Mouse (Mus musculus) lung, embryonic 15.5 days (tissue): ENCODE measurements around the gene Il31ra. TPM values are rescaled to one million over a fixed set of nuclear protein-coding genes. Genes with fewer than 3 reads are reported as not detected.
"Not testable (repeated sequence)": the region's sequence is repeated elsewhere in the genome, so short reads cannot be mapped to it uniquely, and the experiment has no call there.

ENCODE experiments used
- ATAC-seq: fragments of 200-750 bp; cut with Nextera tagmentation; 2 replicates; pipeline ENCODE4 v1.8.0; 2017; ENCODE audit warnings: moderate number of reproducible peaks, borderline replicate concordance; ENCODE audit not compliant: low FRiP score, low TSS enrichment; ENCODE audit errors: extremely low read depth
- H3K27ac ChIP-seq: fragments of 300-500 bp; sonication (generic); 2 replicates; pipeline ENCODE4 v1.5.1; 2015; ENCODE audit warnings: moderate library complexity, mild to moderate bottlenecking, inconsistent platforms
- H3K27me3 ChIP-seq: fragments of 300-500 bp; sonication (generic); 2 replicates; pipeline ENCODE4 v1.6.1; 2015; ENCODE audit warnings: inconsistent platforms
- H3K36me3 ChIP-seq: fragments of 300-500 bp; sonication (generic); 2 replicates; pipeline ENCODE4 v1.6.1; 2015; ENCODE audit warnings: inconsistent platforms
- H3K4me1 ChIP-seq: fragments of 300-500 bp; sonication (generic); 2 replicates; pipeline ENCODE4 v1.6.1; 2015; ENCODE audit warnings: inconsistent platforms
- H3K4me2 ChIP-seq: fragments of 300-500 bp; sonication (generic); 2 replicates; pipeline ENCODE4 v1.6.1; 2015; ENCODE audit warnings: inconsistent platforms, mild to moderate bottlenecking, moderate library complexity
- H3K4me3 ChIP-seq: fragments of 300-500 bp; sonication (generic); 2 replicates; pipeline ENCODE4 v1.5.1; 2015; ENCODE audit warnings: mild to moderate bottlenecking, inconsistent platforms
- H3K9ac ChIP-seq: fragments of 300-500 bp; sonication (generic); 2 replicates; pipeline ENCODE4 v1.6.1; 2015; ENCODE audit warnings: inconsistent platforms
- H3K9me3 ChIP-seq: fragments of 300-500 bp; sonication (generic); 2 replicates; pipeline ENCODE4 v1.6.1; 2016; ENCODE audit warnings: inconsistent platforms
- WGBS: fragments of 180-500 bp; shearing (Covaris S2); methylation state at CpG from one replicate; pipeline ENCODE4 v1.1.7; 2015; 5-methylcytosine and 5-hydroxymethylcytosine counted together
- polyA plus RNA-seq: library from polyadenylated mRNA; unstranded; fragments of >200 nt; fragmentation: Nextera tagmentation; extraction: Ambion mirVana; gene quantifications from 2 replicates; pipeline ENCODE4 v1.2.1, GENCODE M21; 2015

Il31ra gene
- polyA plus RNA-seq, 1 experiment from 2014 or later: not detected

DNA sequence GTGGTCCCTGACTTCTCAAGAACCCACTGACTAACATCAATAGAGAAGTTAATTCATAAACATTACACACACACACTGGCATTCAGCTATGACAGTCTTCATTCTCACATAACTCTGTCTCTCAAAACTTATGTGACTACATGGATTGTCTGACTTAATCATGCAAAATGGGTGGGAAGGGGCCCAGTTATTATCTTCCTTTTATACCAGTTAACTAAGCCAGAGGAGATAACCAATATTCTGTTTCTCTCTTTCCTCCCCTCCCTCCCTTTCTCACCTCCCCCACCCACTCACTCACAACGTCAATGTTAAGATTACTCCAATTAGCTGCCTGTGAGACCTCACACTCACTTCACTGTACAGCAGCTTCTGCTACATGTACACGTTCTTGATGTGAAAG is 3.9 kb downstream of the Il31ra start:
- Histone ChIP-seq H3K9me3 (no peaks in the 10 kb centered on the region), H3K4me3 (no peak overlapping the region), H3K27me3 (no peaks in the 10 kb centered on the region), H3K27ac (no peak overlapping the region), H3K4me2 (no peak overlapping the region), H3K4me1 (no peaks in the 10 kb centered on the region), H3K9ac (no peak overlapping the region), H3K36me3 (no peaks in the 10 kb centered on the region)
- 22% methylated on average over 2 of the region's 2 CpGs for WGBS
- ATAC-seq: no peak

DNA sequence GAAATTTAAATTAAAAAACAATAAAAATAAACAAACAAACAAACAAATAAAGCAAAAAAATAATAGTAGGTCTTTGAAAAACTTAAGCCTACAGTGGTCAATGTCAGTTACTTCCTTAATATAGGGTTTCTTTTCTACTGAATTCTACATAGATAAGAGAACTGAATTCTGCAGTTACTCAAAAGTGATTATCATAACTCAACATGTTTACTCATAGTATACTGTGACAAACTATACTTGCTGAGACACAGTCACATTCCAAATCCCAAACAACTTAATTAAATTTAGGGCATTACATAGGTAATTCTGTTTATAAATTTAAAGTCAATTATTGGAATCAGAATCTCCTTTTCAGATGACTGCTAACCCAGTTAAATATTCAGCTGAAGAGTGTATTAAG is 4.5 kb downstream of the Il31ra start:
- H3K9ac ChIP-seq: no peak overlapping the region
- no peak for ATAC-seq
- H3K4me1 ChIP-seq: no peaks in the 10 kb centered on the region
- no peak overlapping the region for H3K4me2 ChIP-seq
- no peak overlapping the region for H3K4me3 ChIP-seq
- no peak overlapping the region for H3K27ac ChIP-seq
- no peaks in the 10 kb centered on the region for H3K27me3 ChIP-seq
- no peaks in the 10 kb centered on the region for H3K36me3 ChIP-seq
- no peaks in the 10 kb centered on the region for H3K9me3 ChIP-seq

DNA sequence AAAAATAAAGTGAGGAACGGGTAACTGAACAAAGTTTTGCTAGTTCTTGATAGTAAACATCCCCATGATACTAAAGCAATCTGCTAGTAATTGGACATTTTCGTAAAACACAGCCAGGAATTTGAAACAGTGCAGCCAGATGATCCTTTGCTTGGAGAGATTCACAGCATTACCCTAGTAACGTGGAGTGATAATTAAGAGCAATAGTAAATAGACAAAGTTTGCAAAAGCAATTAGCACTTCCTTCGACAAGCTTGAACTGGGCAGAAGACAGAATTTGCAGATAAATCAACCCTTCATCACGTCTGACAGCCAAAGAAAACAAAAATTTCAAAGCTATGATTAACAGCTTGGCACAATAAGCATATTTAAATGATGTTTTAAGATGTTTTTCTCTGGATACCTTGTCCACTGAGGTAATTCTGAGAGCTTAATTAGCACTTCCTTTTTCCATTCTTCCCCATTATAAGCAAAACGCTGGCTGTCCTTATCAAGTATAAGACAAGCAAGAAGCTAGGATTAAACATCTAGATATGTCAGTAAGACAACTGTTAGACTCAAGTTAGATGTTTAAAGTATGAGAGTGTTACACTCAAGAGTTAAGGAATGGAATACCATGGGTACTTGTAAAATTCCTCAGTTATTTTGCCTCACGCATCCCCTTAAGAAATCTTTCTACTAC is 9.5 kb downstream of the Il31ra start:
- no peak overlapping the region for H3K4me3 ChIP-seq
- no peak overlapping the region for H3K9ac ChIP-seq
- H3K27ac ChIP-seq: no peak overlapping the region
- H3K27me3 ChIP-seq: no peaks in the 10 kb centered on the region
- 31% methylated on average over 7 of the region's 7 CpGs for WGBS
- ATAC-seq: no peak
- no peaks in the 10 kb centered on the region for H3K4me1 ChIP-seq
- no peaks in the 10 kb centered on the region for H3K9me3 ChIP-seq
- no peaks in the 10 kb centered on the region for H3K36me3 ChIP-seq
- H3K4me2 ChIP-seq: no peak overlapping the region

DNA sequence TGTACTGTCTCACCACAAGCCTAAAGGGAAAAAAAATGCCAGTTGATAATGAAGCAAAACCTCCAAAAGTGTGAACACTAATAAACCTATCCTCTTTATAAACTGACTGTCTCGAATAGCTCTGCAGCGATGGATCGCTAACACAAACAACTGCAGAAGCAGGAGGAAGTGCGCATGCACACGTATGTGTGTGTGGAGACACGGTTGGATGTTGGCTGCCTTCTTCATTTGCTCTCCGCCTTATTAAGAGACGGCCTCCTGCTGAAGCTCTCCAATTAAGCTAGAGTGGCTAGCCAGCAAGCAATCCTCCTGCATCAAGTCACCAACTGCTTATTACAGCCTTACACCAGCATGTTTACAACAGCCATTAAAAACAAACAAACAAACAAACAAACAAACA is 11.9 kb downstream of the Il31ra start:
- H3K4me1 ChIP-seq: no peaks in the 10 kb centered on the region
- no peak overlapping the region for H3K27ac ChIP-seq
- ATAC-seq: no peak
- H3K27me3 ChIP-seq: no peaks in the 10 kb centered on the region
- no peak overlapping the region for H3K4me2 ChIP-seq
- no peak overlapping the region for H3K9ac ChIP-seq
- 83% methylated on average over 8 of the region's 8 CpGs for whole genome bisulfite sequencing
- H3K4me3 ChIP-seq: no peak overlapping the region
- H3K36me3 ChIP-seq: no peaks in the 10 kb centered on the region
- H3K9me3 ChIP-seq: no peaks in the 10 kb centered on the region

DNA sequence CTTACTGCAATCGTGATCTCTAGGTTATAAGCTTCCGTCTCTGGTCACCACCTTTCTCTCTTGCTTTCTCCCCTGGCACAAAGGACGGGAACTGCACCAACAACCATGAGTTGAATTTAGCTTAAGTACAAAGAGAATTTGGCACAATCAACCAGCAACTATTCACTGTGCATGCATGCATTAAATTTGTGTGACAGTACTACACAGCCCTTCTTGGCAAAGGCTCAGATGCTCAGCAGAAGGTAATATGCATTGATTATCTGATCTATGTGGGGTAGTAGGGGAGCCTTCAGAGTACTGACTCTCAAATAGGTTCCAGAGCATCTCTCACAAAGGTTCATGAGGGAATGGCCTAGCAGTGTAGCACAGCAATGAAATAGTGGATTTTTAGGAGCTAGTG is 12.4 kb downstream of the Il31ra start:
- no peak overlapping the region for H3K27ac ChIP-seq
- no peak overlapping the region for H3K4me2 ChIP-seq
- no peak overlapping the region for H3K4me3 ChIP-seq
- H3K36me3 ChIP-seq: no peaks in the 10 kb centered on the region
- no peak for ATAC-seq
- H3K27me3 ChIP-seq: no peaks in the 10 kb centered on the region
- H3K4me1 ChIP-seq: no peaks in the 10 kb centered on the region
- WGBS: 94% methylated on average over 3 of the region's 3 CpGs
- no peak overlapping the region for H3K9ac ChIP-seq
- H3K9me3 ChIP-seq: no peaks in the 10 kb centered on the region

DNA sequence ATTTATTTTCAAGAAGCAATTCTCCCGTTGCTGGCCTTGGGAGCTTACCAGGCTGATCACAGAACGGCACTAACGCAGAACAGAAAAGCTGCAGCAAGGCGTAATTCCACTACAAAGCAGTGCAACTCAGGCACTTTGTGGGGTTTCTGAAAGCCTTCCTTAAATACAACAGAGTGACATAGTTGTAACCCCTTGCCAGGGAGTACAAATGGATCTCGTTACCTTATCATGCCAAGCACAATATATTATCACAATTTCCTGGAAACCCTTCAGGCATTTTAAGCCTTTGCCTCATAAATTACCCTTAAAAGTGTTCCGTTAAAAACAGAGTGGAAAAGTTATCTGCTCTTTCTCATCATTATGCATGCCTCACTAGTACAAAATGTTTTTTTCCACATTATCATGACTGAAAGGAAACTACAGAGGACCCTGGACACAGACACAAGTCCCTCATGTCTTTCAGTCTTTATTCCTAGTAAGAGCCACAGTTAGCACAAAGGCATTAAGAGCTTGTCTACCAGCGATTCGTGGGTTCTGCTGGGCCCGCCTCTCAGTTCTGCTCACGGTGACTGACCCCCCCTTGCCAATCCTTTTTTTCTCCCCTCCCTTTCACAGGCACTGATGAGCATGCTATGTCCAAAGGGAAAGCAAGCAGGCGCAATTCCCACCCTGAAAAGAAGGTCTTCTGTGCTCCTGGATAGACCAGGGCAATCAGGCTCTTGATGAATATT is 13.4 kb downstream of the Il31ra start:
- Histone ChIP-seq H3K4me2 (no peak overlapping the region), H3K36me3 (no peaks in the 10 kb centered on the region), H3K9me3 (no peaks in the 10 kb centered on the region), H3K4me1 (no peaks in the 10 kb centered on the region), H3K9ac (no peak overlapping the region), H3K27me3 (no peaks in the 10 kb centered on the region), H3K4me3 (no peak overlapping the region), H3K27ac (no peak overlapping the region)
- no peak for ATAC-seq
- WGBS: 43% methylated on average over 11 of the region's 11 CpGs

DNA sequence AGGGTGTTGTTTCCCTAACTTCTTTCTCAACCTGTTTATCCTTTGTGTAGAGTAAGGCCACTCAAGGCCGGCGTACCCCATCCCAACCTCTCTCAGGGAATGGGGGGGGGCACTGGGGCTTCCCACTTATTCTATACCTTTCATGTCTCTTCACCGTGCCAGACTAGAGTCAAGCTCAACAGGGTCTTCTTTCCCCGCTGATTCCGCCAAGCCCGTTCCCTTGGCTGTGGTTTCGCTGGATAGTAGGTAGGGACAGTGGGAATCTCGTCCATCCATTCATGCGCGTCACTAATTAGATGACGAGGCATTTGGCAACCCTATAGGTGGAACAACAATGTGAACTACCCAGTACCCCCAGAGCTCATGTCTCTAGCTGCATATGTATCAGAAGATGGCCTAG is 16.1 kb downstream of the Il31ra start:
- H3K9me3 ChIP-seq, ATAC-seq, H3K36me3 ChIP-seq, H3K4me3 ChIP-seq, H3K4me2 ChIP-seq, H3K27ac ChIP-seq, H3K4me1 ChIP-seq, H3K27me3 ChIP-seq, H3K9ac ChIP-seq: not testable (repeated sequence)
- WGBS: 79% methylated on average over 11 of the region's 11 CpGs

DNA sequence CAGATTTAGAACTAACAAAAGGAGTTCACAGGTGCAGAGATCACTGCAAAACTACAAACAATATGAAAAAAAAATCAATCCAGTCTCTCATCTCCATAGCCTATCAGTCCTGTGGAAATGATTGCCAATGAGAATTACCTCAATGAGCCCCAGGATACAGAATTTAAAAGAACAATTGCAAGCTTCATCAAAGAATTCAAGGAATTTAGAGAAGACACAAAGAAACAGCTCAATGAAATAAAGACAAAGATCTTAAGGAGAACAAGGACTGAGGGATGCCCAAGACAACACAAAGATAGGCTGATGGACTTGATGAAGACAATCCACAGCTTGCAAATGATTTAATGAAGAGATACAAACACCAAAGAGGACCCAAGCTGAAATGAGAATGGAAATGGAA is 20.4 kb downstream of the Il31ra start:
- H3K9ac ChIP-seq: no peak overlapping the region

DNA sequence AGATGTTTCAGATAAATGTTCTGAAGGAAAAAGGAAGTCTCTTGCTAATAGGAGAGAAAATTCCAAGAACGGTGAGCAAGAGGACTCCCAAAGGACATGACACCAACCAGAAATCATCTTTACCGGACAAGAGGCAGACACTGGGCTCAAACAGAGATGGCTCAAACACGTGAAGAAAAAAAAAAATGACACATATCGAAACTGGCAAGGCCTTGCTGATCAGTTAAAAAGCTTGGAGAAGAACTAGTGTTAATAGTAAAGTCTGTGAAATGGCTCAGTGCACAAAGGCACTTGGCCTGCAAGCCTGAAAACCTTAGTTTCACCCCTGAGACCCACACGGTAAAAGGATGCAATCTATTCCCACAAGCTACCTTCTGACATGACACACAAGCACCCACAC is 23.4 kb downstream of the Il31ra start:
- Histone ChIP-seq H3K27me3 (no peaks in the 10 kb centered on the region), H3K9ac (no peak overlapping the region), H3K4me2 (no peak overlapping the region), H3K27ac (no peak overlapping the region), H3K4me1 (no peaks in the 10 kb centered on the region), H3K9me3 (no peaks in the 10 kb centered on the region), H3K36me3 (no peaks in the 10 kb centered on the region), H3K4me3 (no peak overlapping the region)
- no peak for ATAC-seq
- WGBS: 70% methylated on average over 5 of the region's 5 CpGs

More for the DNA sequence above, 20.4 kb downstream of the Il31ra start:
- ATAC-seq: no peak
- H3K27ac ChIP-seq: no peak overlapping the region
- H3K4me3 ChIP-seq: no peak overlapping the region
- H3K27me3 ChIP-seq: no peaks in the 10 kb centered on the region
- no peaks in the 10 kb centered on the region for H3K4me1 ChIP-seq
- no peaks in the 10 kb centered on the region for H3K36me3 ChIP-seq
- H3K4me2 ChIP-seq: no peak overlapping the region
- no peaks in the 10 kb centered on the region for H3K9me3 ChIP-seq

DNA sequence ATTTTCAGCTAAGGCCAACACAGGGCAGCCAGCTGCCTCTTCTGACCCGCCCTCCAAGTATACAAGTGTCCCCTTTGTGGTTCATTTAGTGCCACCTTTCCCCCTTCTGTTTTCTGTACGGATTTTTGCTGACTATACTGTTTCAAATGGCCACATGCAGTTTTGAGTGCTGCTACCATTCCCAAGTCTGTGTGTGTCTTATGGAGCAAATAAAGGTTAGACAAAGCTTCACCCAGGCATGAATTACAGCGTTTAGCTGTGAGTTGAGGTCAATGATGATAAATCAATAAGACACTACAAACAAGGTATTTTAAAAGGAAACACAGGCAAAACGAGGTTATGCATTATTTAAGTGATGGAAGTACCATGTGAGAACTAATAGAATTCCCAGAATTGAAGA is 24.6 kb downstream of the Il31ra start:
- H3K27ac ChIP-seq: no peak overlapping the region
- ATAC-seq: no peak
- no peak overlapping the region for H3K4me2 ChIP-seq
- no peaks in the 10 kb centered on the region for H3K27me3 ChIP-seq
- H3K4me3 ChIP-seq: no peak overlapping the region
- no peaks in the 10 kb centered on the region for H3K9me3 ChIP-seq
- H3K4me1 ChIP-seq: no peaks in the 10 kb centered on the region
- H3K9ac ChIP-seq: no peak overlapping the region
- H3K36me3 ChIP-seq: no peaks in the 10 kb centered on the region
- WGBS: 51% methylated on average over 4 of the region's 4 CpGs

DNA sequence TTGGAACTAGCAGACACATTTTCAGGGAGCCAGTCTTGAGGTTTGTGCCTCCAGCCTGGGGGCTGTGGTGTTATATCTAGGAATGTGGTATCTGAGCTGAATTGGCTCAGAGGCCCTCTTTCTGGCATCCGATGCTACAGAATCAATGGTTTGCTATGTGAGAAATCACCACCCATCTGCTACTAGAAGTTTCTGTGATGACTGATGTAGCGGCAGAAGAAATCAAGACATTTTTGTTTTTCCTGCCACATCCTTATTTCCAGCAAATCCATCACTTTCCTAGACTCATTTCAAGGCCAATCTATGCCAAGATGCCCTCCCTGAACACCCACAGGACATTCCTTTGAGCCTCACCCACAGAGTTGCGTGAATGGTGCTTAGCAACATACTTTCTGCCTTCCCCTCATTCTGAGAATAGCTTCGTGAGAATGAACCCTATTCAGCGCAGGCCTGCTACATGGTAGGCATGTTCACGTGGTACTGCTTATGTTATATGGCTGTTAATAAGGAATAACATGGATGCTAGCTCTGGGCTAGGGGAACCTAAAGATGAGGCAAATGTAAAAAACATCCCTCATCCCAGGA is 33.5 kb downstream of the Il31ra start:
- H3K9me3 ChIP-seq: no peaks in the 10 kb centered on the region
- no peak overlapping the region for H3K4me2 ChIP-seq
- no peak overlapping the region for H3K9ac ChIP-seq
- no peak overlapping the region for H3K27ac ChIP-seq
- no peaks in the 10 kb centered on the region for H3K4me1 ChIP-seq
- H3K4me3 ChIP-seq: no peak overlapping the region
- no peaks in the 10 kb centered on the region for H3K36me3 ChIP-seq
- WGBS: 81% methylated on average over 6 of the region's 6 CpGs
- no peaks in the 10 kb centered on the region for H3K27me3 ChIP-seq
- ATAC-seq: no peak

DNA sequence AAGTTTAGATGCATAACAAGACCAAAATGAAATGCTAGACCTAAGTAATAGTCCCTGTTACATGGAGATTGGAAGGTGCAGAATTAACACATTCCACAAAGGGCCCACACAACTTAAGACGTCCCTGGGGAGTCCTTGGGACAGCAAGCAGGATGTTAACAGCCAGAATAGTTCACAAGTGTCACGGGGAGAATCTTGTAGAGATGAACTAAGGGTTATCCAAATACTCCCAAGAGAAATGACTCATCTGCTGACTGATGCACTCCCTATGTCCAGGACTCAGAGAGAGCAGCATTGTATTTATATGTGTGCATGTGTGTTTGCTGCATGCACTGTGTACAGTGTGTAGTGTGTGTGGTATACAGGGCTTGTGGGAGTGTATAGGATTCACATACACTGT is 37.7 kb downstream of the Il31ra start:
- no peaks in the 10 kb centered on the region for H3K9me3 ChIP-seq
- H3K36me3 ChIP-seq: no peaks in the 10 kb centered on the region
- no peaks in the 10 kb centered on the region for H3K27me3 ChIP-seq
- H3K4me2 ChIP-seq: no peak overlapping the region
- no peak overlapping the region for H3K27ac ChIP-seq
- WGBS: 41% methylated on average over 2 of the region's 2 CpGs
- no peaks in the 10 kb centered on the region for H3K4me1 ChIP-seq
- no peak overlapping the region for H3K4me3 ChIP-seq
- ATAC-seq: no peak
- H3K9ac ChIP-seq: no peak overlapping the region
